Mouse (Mus musculus): ENCODE measurements at regions not wholly inside any gene's neighbourhood (a gene's known extent, or its start where the extent isn't known, plus 50 kb on each side); places are given as distances from the start of the nearest gene placed in this dataset.

DNA sequence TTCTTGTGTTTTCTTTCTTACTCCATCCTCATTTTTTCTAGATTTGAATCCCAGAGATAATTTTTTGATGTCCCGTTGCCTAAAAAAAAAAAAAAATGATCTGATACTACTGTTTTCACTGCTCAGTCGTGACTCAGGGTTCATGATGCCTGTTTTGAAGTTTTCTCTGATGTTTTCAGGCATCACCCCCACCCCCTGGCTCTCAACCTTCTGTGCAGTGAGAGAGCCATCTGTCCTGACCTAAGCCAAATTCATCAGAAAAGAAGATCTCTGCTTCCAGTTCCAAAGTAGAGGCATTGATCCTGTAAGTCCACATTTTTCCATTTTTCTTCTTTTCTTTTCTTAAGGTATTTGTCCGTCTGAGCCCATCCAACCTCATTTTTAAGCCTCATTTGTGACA, 423.3 kb downstream of the Col12a1 start:
- 77% methylated on average over 3 of the region's 3 CpGs for WGBS
- H3K36me3 ChIP-seq, result no peaks in the 10 kb centered on the region
- H3K4me2 ChIP-seq, result no peak overlapping the region
- no peak overlapping the region for H3K9ac ChIP-seq
- no peak for ATAC-seq (ENCODE audit: insufficient number of reproducible peaks, low FRiP score, low TSS enrichment, low read depth)
- no peak overlapping the region for H3K27ac ChIP-seq
- H3K27me3 ChIP-seq, result no peaks in the 10 kb centered on the region
- no peaks in the 10 kb centered on the region for H3K9me3 ChIP-seq
- H3K4me1 ChIP-seq, result no peaks in the 10 kb centered on the region
- no peak overlapping the region for H3K4me3 ChIP-seq

DNA sequence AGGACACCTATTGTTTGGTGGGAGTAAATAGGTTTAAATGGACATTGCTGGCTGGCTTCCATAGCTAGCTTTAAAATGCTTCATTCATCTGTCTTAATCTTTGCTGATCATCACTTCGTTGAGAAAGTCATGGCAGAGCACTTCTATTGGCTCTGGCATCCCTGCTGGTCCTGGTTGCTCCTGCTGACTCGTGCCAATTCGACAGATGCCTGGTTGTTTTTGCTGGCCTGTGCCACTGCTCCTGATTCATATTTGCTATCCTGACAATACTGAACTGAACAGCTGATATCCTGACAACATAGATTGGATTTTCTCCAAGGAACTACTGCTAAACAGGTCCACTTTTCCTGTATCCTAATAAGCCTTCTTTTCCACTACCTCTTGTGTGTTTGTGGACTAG, 417.1 kb downstream of the Col12a1 start:
- H3K9ac ChIP-seq, result no peak overlapping the region
- no peak overlapping the region for H3K27ac ChIP-seq
- no peaks in the 10 kb centered on the region for H3K27me3 ChIP-seq
- no peak overlapping the region for H3K4me2 ChIP-seq
- H3K36me3 ChIP-seq, result no peaks in the 10 kb centered on the region
- ATAC-seq (ENCODE audit: insufficient number of reproducible peaks, low FRiP score, low TSS enrichment, low read depth), result no peak
- WGBS, result 79% methylated on average over 3 of the region's 3 CpGs
- no peaks in the 10 kb centered on the region for H3K9me3 ChIP-seq
- H3K4me3 ChIP-seq, result no peak overlapping the region
- no peaks in the 10 kb centered on the region for H3K4me1 ChIP-seq

DNA sequence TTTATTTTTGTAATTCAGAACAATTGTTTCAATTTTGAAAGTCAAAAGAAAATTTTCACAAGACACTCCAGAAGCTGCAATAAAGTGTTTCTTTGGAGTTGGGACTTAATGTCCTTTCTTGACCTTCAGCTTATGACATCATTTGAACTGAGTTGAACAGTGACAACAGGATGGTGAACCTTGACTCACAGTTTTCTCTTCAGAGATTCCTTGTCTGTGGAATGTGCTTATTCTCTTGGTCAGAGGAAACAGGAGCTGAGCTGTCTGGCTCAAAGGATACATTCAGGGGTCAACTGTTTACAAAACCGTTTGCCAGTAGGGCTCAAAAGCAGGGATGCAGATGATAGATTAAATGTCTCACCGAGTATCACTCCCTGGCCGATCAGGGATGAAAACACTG, 408.0 kb downstream of the Col12a1 start:
- H3K36me3 ChIP-seq, result no peaks in the 10 kb centered on the region
- no peaks in the 10 kb centered on the region for H3K9me3 ChIP-seq
- no peak overlapping the region for H3K27ac ChIP-seq
- no peaks in the 10 kb centered on the region for H3K4me1 ChIP-seq
- 61% methylated on average over 3 of the region's 3 CpGs for WGBS
- no peak overlapping the region for H3K4me3 ChIP-seq
- no peak overlapping the region for H3K9ac ChIP-seq
- no peaks in the 10 kb centered on the region for H3K27me3 ChIP-seq
- ATAC-seq (ENCODE audit: insufficient number of reproducible peaks, low FRiP score, low TSS enrichment, low read depth), result no peak
- H3K4me2 ChIP-seq, result no peak overlapping the region

DNA sequence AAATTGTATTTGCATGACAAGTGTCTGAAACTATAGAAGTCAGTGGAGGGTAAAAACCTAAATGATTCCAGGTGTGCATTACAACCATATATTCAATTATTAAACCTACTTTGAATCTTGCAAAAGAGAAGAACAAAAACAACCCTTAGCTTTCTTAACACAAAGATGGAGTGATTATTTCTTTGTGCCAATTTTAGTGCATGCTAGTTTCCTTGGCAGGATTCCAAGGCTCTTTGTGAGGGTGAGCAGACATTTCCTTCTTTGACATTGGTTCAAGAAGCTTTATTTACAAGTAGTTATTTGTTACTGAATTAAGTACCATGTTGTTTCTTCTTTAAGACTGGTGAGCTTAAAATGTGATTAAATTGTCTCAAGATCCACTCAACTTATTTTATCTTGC, 401.2 kb downstream of the Col12a1 start:
- Histone ChIP-seq H3K27ac (0 out of 2 replicates have a peak overlapping the region, but pooled peaks have one; percentile 13), H3K9me3 (no peaks in the 10 kb centered on the region)

DNA sequence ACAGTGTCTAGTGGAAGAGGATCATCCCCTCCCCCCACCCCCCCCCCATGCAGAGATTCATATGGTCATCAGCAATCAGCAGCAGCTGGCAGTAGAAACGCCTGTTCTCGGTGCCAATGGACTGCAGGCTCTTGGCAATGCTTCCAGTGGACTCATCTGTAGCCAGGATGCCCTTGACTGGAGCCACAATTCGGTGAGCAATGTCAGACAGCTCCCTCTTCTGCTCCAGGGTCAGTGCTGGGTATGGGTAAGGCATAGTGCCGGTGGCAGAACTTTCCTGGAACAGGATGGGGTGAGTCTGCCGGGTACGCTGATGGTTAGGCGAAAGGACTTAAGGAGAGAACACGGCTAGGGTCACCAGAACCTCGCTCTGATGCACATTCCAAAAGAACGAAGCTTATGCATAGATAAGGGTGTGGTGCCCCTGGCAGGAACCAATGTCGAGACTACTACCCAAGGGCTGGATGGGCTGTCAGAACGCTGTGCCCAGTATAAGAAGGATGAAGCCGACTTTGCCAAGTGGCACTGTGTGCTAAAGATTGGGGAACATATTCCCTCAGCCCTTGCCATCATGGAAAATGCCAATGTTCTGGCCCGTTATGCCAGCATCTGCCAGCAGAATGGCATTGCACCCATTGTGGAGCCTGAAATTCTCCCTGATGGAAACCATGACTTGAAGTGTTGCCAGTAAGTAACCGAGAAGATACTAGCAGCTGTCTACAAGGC, 372.1 kb downstream of the Col12a1 start:
- H3K9ac ChIP-seq, result no peak overlapping the region
- H3K4me2 ChIP-seq, result no peak overlapping the region
- H3K9me3 ChIP-seq, result no peaks in the 10 kb centered on the region
- H3K27me3 ChIP-seq, result no peaks in the 10 kb centered on the region
- no peaks in the 10 kb centered on the region for H3K36me3 ChIP-seq
- no peak overlapping the region for H3K27ac ChIP-seq
- 88% methylated on average over 15 of the region's 15 CpGs for WGBS
- ATAC-seq (ENCODE audit: insufficient number of reproducible peaks, low FRiP score, low TSS enrichment, low read depth), result no peak
- no peak overlapping the region for H3K4me3 ChIP-seq
- no peaks in the 10 kb centered on the region for H3K4me1 ChIP-seq

More for the DNA sequence above, 401.2 kb downstream of the Col12a1 start:
- Histone ChIP-seq H3K4me2 (no peak overlapping the region), H3K27me3 (no peaks in the 10 kb centered on the region), H3K4me1 (no peaks in the 10 kb centered on the region), H3K4me3 (no peak overlapping the region), H3K36me3 (no peaks in the 10 kb centered on the region), H3K9ac (no peak overlapping the region)
- ATAC-seq (ENCODE audit: insufficient number of reproducible peaks, low FRiP score, low TSS enrichment, low read depth), result no peak

DNA sequence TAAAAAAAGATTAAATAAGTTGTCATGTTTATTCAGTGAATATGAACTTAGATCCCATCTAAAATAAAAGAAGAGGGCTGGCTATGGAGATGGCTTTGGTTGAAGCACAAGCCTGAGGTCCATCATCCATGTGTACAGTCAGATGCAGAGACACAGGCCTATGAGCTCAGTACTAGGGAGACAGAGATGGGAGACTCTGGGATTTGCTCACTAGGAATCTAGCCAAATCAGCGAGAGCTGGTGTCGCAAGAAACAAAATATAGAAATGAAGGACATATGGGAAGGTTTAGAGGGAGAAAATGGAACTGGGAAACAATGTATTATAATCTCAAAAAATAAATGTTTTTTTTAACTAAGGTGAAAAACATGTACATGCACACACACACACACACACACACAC, 326.6 kb downstream of the Col12a1 start:
- H3K9me3 ChIP-seq, result no peaks in the 10 kb centered on the region
- no peak overlapping the region for H3K9ac ChIP-seq
- no peaks in the 10 kb centered on the region for H3K4me1 ChIP-seq
- no peak overlapping the region for H3K4me2 ChIP-seq
- ATAC-seq (ENCODE audit: insufficient number of reproducible peaks, low FRiP score, low TSS enrichment, low read depth), result no peak
- 66% methylated on average over 2 of the region's 2 CpGs for WGBS
- H3K27ac ChIP-seq, result no peak overlapping the region
- no peaks in the 10 kb centered on the region for H3K36me3 ChIP-seq
- no peak overlapping the region for H3K4me3 ChIP-seq
- no peaks in the 10 kb centered on the region for H3K27me3 ChIP-seq

DNA sequence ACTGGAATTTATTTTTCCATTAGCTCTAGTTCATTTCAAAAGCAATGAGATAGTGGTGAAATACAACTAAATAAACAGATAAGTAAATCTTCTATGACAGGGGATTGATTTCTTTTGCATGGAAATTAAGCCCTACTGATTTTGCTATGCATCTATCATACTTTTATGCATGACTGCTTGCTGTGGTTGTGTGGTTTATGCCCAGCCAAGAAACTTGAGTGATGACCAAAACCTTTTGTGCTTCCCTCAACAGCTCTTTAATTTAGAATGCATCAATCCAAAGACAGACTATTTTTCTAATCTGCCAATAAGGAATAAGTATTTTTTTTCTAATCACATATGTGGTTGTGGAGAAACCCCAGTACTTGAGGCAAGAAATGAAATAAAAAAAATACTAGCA, 303.6 kb downstream of the Col12a1 start:
- Histone ChIP-seq H3K27me3 (no peaks in the 10 kb centered on the region), H3K36me3 (no peaks in the 10 kb centered on the region), H3K4me1 (no peaks in the 10 kb centered on the region), H3K4me3 (no peak overlapping the region), H3K4me2 (no peak overlapping the region), H3K9me3 (no peaks in the 10 kb centered on the region), H3K9ac (no peak overlapping the region), H3K27ac (no peak overlapping the region)
- no peak for ATAC-seq (ENCODE audit: insufficient number of reproducible peaks, low FRiP score, low TSS enrichment, low read depth)

DNA sequence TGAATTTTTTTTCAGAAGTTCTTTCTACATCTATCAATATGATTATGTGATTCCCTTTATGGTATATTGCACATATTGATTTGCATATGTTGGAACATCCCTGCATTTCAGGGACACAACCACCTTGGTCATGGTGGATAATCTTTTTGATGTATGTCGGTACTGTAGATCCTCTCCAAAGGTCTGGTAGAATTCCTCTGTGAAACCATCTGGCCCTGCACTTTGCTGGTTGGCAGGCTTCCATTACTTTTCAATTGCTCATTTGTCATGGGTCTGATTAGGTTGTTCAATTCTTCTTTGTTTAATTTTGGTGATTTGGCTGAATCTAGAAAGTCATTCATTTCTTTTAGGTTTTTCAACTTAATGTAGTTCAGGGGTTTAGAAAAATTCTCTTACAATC, 288.2 kb downstream of the Col12a1 start:
- Histone ChIP-seq H3K27me3 (no peaks in the 10 kb centered on the region), H3K27ac (no peak overlapping the region), H3K9ac (no peak overlapping the region), H3K4me2 (no peak overlapping the region), H3K36me3 (no peaks in the 10 kb centered on the region), H3K4me3 (no peak overlapping the region), H3K9me3 (no peaks in the 10 kb centered on the region), H3K4me1 (no peaks in the 10 kb centered on the region)
- 52% methylated on average over 1 of the region's 1 CpGs for WGBS
- ATAC-seq (ENCODE audit: insufficient number of reproducible peaks, low FRiP score, low TSS enrichment, low read depth), result no peak

DNA sequence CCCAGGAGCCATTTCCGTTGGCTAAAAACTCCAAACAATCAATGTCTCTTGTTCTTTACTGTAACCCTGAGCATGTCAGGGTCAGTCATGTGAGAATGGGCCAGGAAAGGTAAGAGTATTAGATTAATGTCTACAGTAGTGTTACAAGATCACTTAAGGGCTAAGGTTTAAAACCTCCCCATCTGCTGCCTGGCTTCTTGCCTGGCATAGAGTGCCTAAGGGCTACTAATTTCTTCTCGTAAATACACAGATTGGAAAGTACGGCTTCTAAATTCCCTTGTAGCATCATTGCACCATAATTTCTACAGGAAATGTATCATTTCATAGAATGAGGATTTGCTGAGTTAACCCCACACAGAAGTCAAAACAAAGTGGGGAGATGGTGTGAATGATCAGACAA, 281.0 kb downstream of the Col12a1 start:
- no peaks in the 10 kb centered on the region for H3K36me3 ChIP-seq
- H3K9ac ChIP-seq, result no peak overlapping the region
- H3K9me3 ChIP-seq, result no peaks in the 10 kb centered on the region
- no peak overlapping the region for H3K4me2 ChIP-seq
- WGBS, result 54% methylated on average over 3 of the region's 3 CpGs
- H3K27me3 ChIP-seq, result no peaks in the 10 kb centered on the region
- H3K4me1 ChIP-seq, result peaks cover 8% of the 10 kb centered on the region; the same call in 1 of the 2 replicates
- H3K4me3 ChIP-seq, result no peak overlapping the region
- ATAC-seq (ENCODE audit: insufficient number of reproducible peaks, low FRiP score, low TSS enrichment, low read depth), result no peak
- no peak overlapping the region for H3K27ac ChIP-seq

DNA sequence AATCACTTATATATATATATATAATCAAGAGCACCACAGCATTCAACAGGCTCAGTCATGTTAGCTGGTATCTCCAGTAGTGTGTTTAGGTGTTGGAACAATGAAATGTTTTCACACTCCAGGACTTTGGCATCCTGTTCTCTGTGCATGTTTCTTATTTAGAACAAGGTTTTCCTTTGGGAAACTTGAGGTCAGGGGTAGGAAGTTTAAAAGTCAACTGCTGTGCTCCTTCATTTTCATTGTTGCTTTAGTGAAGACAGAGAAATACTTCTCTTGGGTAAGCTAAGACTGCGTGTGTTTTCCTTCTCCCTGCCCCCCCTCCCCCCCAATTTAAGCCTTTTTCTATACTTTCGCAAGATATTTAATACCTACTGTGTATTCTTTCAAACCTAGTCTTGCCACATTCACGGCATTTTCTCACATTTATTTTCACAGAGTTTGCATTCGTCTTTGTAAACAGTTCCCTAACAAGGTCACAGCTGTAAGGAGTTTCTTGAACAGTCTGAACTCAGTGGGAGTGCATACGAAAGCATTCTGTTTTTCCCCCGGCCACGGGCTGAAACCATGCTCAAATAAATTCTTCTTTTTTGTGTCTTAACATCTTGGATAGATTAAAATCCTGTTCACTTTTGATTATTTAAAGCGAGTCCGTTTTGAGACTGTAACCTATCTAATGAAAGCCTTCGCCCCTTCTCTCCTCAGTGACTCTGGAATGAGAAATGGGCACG, 279.2 kb downstream of the Col12a1 start:
- Histone ChIP-seq H3K9me3 (no peaks in the 10 kb centered on the region), H3K9ac (no peak overlapping the region), H3K36me3 (no peaks in the 10 kb centered on the region), H3K27me3 (no peaks in the 10 kb centered on the region), H3K27ac (peak overlapping the region; percentile 35; the same call in 1 of the 2 replicates), H3K4me2 (no peak overlapping the region), H3K4me1 (peaks cover 8% of the 10 kb centered on the region; the same call in 1 of the 2 replicates), H3K4me3 (no peak overlapping the region)
- WGBS, result 23% methylated on average over 11 of the region's 11 CpGs
- ATAC-seq (ENCODE audit: insufficient number of reproducible peaks, low FRiP score, low TSS enrichment, low read depth), result no peak

DNA sequence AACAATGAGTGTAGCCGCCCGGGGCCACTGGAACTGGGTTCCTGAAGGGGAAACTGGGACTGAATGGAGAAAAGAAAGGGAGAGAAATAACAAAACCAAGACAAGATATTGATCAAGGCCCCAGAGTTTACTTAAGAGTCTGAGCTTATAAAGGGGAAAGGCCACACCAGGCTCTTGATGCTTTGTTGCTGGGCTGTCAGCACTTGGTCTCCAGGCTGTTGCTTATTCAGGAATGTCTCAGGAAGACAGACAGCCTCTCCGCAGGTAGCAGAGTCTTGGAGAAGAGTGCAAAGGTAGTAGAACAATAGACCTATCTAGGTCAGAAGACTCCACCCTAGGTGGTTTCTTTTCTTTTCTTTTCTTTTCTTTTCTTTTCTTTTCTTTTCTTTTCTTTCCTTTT, 263.4 kb downstream of the Col12a1 start:
- Histone ChIP-seq H3K27me3 (no peaks in the 10 kb centered on the region), H3K4me1 (no peaks in the 10 kb centered on the region), H3K4me2 (no peak overlapping the region), H3K9me3 (no peaks in the 10 kb centered on the region), H3K9ac (no peak overlapping the region), H3K27ac (no peak overlapping the region), H3K36me3 (no peaks in the 10 kb centered on the region), H3K4me3 (no peak overlapping the region)
- no peak for ATAC-seq (ENCODE audit: insufficient number of reproducible peaks, low FRiP score, low TSS enrichment, low read depth)
- 87% methylated on average over 3 of the region's 3 CpGs for WGBS

DNA sequence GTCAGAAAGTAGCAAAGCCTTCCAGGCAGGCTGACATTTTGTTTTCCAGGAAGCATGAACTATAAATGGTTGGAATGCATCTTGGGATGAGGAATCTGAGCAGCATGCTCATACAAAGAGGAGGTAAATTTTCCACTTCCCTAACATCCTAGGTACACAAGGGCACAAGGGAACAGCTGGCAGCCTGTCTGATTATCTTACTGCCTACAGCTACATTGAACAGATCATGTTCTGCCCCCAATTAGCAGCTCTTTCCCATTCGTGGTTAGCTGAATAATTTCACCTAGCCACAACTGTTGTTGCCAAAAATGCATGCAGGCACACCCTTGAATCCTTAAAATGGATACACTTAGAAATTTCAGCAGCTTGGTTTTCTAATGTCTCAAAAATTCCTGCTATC, 239.5 kb downstream of the Col12a1 start:
- no peaks in the 10 kb centered on the region for H3K9me3 ChIP-seq
- ATAC-seq (ENCODE audit: insufficient number of reproducible peaks, low FRiP score, low TSS enrichment, low read depth), result no peak
- no peak overlapping the region for H3K4me2 ChIP-seq
- no peaks in the 10 kb centered on the region for H3K36me3 ChIP-seq
- no peak overlapping the region for H3K9ac ChIP-seq
- H3K27ac ChIP-seq, result no peak overlapping the region
- H3K4me3 ChIP-seq, result no peak overlapping the region
- no peaks in the 10 kb centered on the region for H3K27me3 ChIP-seq
- 0 out of 2 replicates have a peak, but pooled peaks cover 3% of the 10 kb centered on the region for H3K4me1 ChIP-seq
- WGBS, result 8% methylated on average over 1 of the region's 1 CpGs

All from limb, embryonic 15.5 days (tissue).